Mouse (Mus musculus) megakaryocyte, embryonic 14.5 days (primary cell): ENCODE data around the gene Prrx1.

Experiments
- FLI1 ChIP-seq: IDR thresholded peaks from 2 replicates; pipeline ENCODE4 v1.6.1; 2012; ENCODE audit warnings: low read length, inconsistent platforms, mixed read lengths
- GATA1 ChIP-seq: IDR thresholded peaks from 3 replicates; pipeline ENCODE4 v1.6.1; 2012; ENCODE audit warnings: mixed read lengths, low read length, inconsistent platforms, borderline replicate concordance

DNA sequence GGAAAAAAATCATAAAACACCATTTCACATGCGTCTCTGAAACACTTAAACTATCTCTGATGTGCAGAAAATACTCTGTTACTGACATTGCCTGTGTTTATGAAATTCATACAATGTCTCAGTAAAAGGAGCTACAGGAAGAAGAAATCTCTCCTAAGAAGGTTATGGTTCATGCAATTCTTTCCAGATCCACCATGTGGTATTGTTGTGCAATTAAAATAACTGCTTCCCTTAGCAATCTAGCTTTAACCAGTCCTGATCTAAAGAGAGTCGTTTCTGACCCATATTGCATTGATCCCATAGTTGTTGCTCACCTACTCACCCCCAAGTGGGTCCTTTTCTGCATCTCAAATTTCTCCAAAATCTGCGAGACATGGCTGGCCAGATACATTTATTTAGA, 82.3 kb downstream of the Prrx1 start:
- TF ChIP-seq GATA1 (no peak), FLI1 (no peak)
